ENCODE assay signal across 25 mouse cellular contexts in the genomic region with DNA sequence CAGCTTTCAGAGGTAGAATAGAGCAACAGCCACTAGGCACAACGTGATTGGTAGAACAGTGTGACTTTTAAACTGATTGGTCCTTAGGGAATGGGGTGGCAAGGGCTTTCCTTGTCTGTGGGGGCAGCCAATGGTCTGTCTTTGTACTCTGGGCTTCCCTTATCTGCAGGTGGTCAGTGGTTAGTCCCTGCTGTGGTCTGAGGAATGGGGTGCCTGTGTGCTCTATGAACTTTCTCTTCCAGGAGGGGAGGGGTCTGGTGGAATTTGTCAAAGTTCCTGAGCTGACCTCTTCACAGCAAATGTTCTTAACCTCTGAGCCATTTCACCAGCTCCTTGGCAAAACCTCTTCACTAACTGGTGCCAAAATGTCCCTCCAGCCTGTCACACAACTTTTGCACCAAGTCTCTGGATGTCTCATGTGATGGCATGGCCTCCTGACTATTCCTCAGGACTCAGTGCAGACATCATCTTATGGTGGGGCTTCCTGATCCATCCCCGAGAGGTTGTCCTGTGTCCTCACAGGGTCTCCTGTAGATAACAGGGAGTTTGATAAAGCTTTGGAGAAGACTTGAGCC. TPM values are rescaled to one million over a fixed set of nuclear protein-coding genes. Genes with fewer than 3 reads are reported as not detected.
DNase-seq lines count a peak whose midpoint lies in the region; TF ChIP-seq lines count a peak whose summit lies in the region.
"Had no signal": no experiment of that assay in that cellular context is flagged by ENCODE, and none has a peak within 500 bp of the region (broad histone marks: within the 10 kb centered on the region; RNA-seq: fewer than 3 reads in every experiment).

No protein-coding gene starts in this region.

- no peaks in the 10 kb centered on the region for H3K27me3 ChIP-seq in heart, embryonic 10.5 days (ENCODE audit: insufficient read depth, poor library complexity, severe bottlenecking)
- H3K27me3 ChIP-seq in MEL (ENCODE audit: control insufficient read depth in 1 of 2, insufficient read depth in 2 of 2, low read length in 2 of 2): peaks cover 3% of the 10 kb centered on the region in 2 experiments; a peak in 2 of 4 replicates
- H3K27me3 ChIP-seq in small intestine, adult 2 months (ENCODE audit: control insufficient read depth, insufficient read depth, low read length): no peaks in the 10 kb centered on the region
- H3K27me3 ChIP-seq: embryonic facial prominence, embryonic 15.5 days had no signal

- no peaks in the 10 kb centered on the region for H3K36me3 ChIP-seq in heart, embryonic 10.5 days
- H3K36me3 ChIP-seq in MEL (ENCODE audit: control insufficient read depth in 1 of 2, insufficient read depth in 2 of 2, low read length in 2 of 2): no peaks in the 10 kb centered on the region
- no peaks in the 10 kb centered on the region for H3K36me3 ChIP-seq in small intestine, adult 2 months (ENCODE audit: control insufficient read depth, insufficient read depth, low read length)
- H3K36me3 ChIP-seq: embryonic facial prominence, embryonic 15.5 days; forebrain, embryonic 10.5 days; heart, embryonic 12.5 days; hindbrain, embryonic 10.5 days had no signal

- no peak overlapping the region for H3K27ac ChIP-seq in heart, embryonic 10.5 days
- no peak overlapping the region for H3K27ac ChIP-seq in MEL (ENCODE audit: control insufficient read depth, low read depth, low read length)
- peak overlapping the region; percentile 86 for H3K27ac ChIP-seq in small intestine, adult 2 months (ENCODE audit: insufficient read depth, low read depth, low read length)
- H3K27ac ChIP-seq: embryonic facial prominence, embryonic 15.5 days; forebrain, embryonic 10.5 days; heart, adult 2 months; hindbrain, embryonic 10.5 days; hindbrain, embryonic 14.5 days had no signal

- no peak overlapping the region for H3K4me3 ChIP-seq in heart, embryonic 10.5 days
- no peak overlapping the region for H3K4me3 ChIP-seq in MEL (ENCODE audit: control insufficient read depth in 1 of 2, insufficient read depth in 1 of 2, low read depth in 2 of 2, low read length in 2 of 2)
- H3K4me3 ChIP-seq in small intestine, adult 2 months (ENCODE audit: low read depth, low read length): no peak overlapping the region
- H3K4me3 ChIP-seq: embryonic facial prominence, embryonic 15.5 days; erythroblast, embryonic 14.5 days; forebrain, embryonic 10.5 days; heart, adult 2 months; heart, embryonic 12.5 days; hindbrain, embryonic 10.5 days had no signal

- no peaks in the 10 kb centered on the region for H3K4me1 ChIP-seq in heart, embryonic 10.5 days
- no peaks in the 10 kb centered on the region for H3K4me1 ChIP-seq in MEL (ENCODE audit: control insufficient read depth in 1 of 2, insufficient read depth in 2 of 2, low read length in 2 of 2)
- peaks cover 39% of the 10 kb centered on the region; the same call in 1 of the 2 replicates for H3K4me1 ChIP-seq in small intestine, adult 2 months (ENCODE audit: control insufficient read depth, insufficient read depth, insufficient read length, low read length)
- H3K4me1 ChIP-seq: embryonic facial prominence, embryonic 15.5 days; forebrain, embryonic 10.5 days; heart, embryonic 12.5 days; hindbrain, embryonic 10.5 days had no signal

- no peak for TF ChIP-seq EP300 in MEL (IDR thresholded peaks at IDR 0.05; ENCODE audit: low read depth in 1 of 2, low read length in 2 of 2)

- no peak for TF ChIP-seq POLR2A in MEL (IDR thresholded peaks at IDR 0.05; ENCODE audit: control insufficient read depth in 1 of 2, insufficient read depth in 1 of 2, low read depth in 1 of 2, low read length in 2 of 2, poor library complexity in 1 of 2)
- no peak for TF ChIP-seq POLR2A in small intestine, adult 2 months (IDR thresholded peaks at IDR 0.05; ENCODE audit: low read depth, low read length)

- H3K79me2 ChIP-seq in MEL (ENCODE audit: control insufficient read depth, insufficient read depth, low read length, poor library complexity): no peaks in the 10 kb centered on the region

- no peaks in the 10 kb centered on the region for H3K9me3 ChIP-seq in heart, embryonic 10.5 days
- no peaks in the 10 kb centered on the region for H3K9me3 ChIP-seq in MEL (replicated peaks; ENCODE audit: insufficient read depth, low read length)
- H3K9me3 ChIP-seq: embryonic facial prominence, embryonic 15.5 days; forebrain, embryonic 10.5 days had no signal

- peak; percentile 64 for DNase-seq in heart, adult 11 months
- DNase-seq in heart, embryonic 10.5 days (ENCODE audit: low spot score): no peak
- peak; percentile 74 for DNase-seq in kidney, adult 9 months
- no peak for DNase-seq in kidney, postnatal 14 days
- DNase-seq in MEL (ENCODE audit: low read depth, low spot score): peak; percentile 24
- no peak for DNase-seq in cerebellum, adult 9-11 months
- DNase-seq: adrenal gland, postnatal 14 days; cerebellum, adult 2 months; cerebellum, postnatal 14 days; embryo, embryonic 11 days; gastrocnemius, postnatal 10 days; heart, adult 2 months had no signal

- no peak overlapping the region for H3K9ac ChIP-seq in MEL (ENCODE audit: control insufficient read depth, low read depth, low read length, poor library complexity, severe bottlenecking)
- H3K9ac ChIP-seq: embryonic facial prominence, embryonic 15.5 days; heart, embryonic 12.5 days; hindbrain, embryonic 14.5 days had no signal

- no peak for TF ChIP-seq RAD21 in MEL (IDR thresholded peaks at IDR 0.05; ENCODE audit: low read depth, low read length)

- TF ChIP-seq CTCF in MEL (IDR thresholded peaks at IDR 0.05 in 2 of 3, conservative IDR thresholded peaks at IDR 0.05 in 1 of 3; ENCODE audit: control insufficient read depth in 1 of 3, insufficient read depth in 1 of 3, low read depth in 2 of 3, low read length in 3 of 3, poor library complexity in 1 of 3, severe bottlenecking in 1 of 3): no peak
- TF ChIP-seq CTCF in small intestine, adult 2 months (IDR thresholded peaks at IDR 0.05; ENCODE audit: extremely low read depth, insufficient read length, insufficient replicate concordance, low read depth, low read length): no peak

- 56% methylated on average over 2 of the region's 2 CpGs for WGBS in heart, embryonic 10.5 days
- WGBS in small intestine, adult 2 months: 52% methylated on average over 2 of the region's 2 CpGs

TF ChIP-seq in MEL, 35 proteins besides CTCF, POLR2A, EP300 and RAD21:
- no peak for TF ChIP-seq CHD2 (IDR thresholded peaks at IDR 0.05; ENCODE audit: low read length)
- TF ChIP-seq ZC3H11A (IDR thresholded peaks at IDR 0.05; ENCODE audit: low read depth, low read length): no peak
- TF ChIP-seq SIN3A (IDR thresholded peaks at IDR 0.05; ENCODE audit: low read length): no peak
TF ChIP-seq in MEL: peak in this region for 0.

RNA-seq across cellular contexts. Expression of a gene that starts 0.7 kb away (rescaled TPM):
- not detected in 2 replicates for polyA plus RNA-seq in heart, embryonic 10.5 days (2016; fragmentation: Nextera tagmentation; extraction: Ambion mirVana)
- total RNA-seq in MEL (2012; rRNA removed): not detected in 2 replicates
- not detected for polyA plus RNA-seq in MEL (2012; ENCODE audit: insufficient read depth in 1 of 2, insufficient read length in 2 of 2, low read depth in 1 of 2, low replicate concordance in 2 of 2, missing spikeins in 1 of 2)
- polyA plus RNA-seq in small intestine, adult 2 months (2012; rRNA removed): 131 and 183 TPM in 2 replicates
- total RNA-seq: adrenal gland, postnatal 14 days; CH12.LX; common myeloid progenitor, adult 5-6 weeks; gastrocnemius, postnatal 10 days; gastrocnemius, postnatal 4 days; heart, adult 2 months; heart, postnatal 25 days had no signal
- polyA plus RNA-seq: cerebellum, adult 2 months; embryonic facial prominence, embryonic 11.5 days; embryonic facial prominence, embryonic 15.5 days; erythroblast, embryonic 14.5 days; forebrain, embryonic 10.5 days; forebrain, embryonic 16.5 days; heart, adult 2 months; heart, embryonic 12.5 days; hindbrain, embryonic 10.5 days; hindbrain, embryonic 14.5 days had no signal

Comparison
In these comparisons a context has a peak if more than half of its experiments do, and no peak if none do; other contexts are left out.
1. DNase-seq: peak in heart, adult 11 months (single experiment), kidney, adult 9 months (single experiment) and MEL (single experiment); none in heart, embryonic 10.5 days (single experiment), kidney, postnatal 14 days (single experiment) and cerebellum, adult 9-11 months (single experiment).
2. RNA of a gene that starts 0.7 kb away (polyA plus RNA-seq): 131 to 183 TPM in small intestine, adult 2 months; not detected in heart, embryonic 10.5 days and not detected in MEL; every median in the first group is over 100 times any median in the second.